Mouse (Mus musculus): ENCODE measurements around the gene Olfr750.

Gene Olfr750

GRCm38 (mm10) chr14:51027387-51028155 lies 46.7 kb downstream of the Olfr750 start:
- DNase-seq (ENCODE audit: low spot score) = no peak

DNA sequence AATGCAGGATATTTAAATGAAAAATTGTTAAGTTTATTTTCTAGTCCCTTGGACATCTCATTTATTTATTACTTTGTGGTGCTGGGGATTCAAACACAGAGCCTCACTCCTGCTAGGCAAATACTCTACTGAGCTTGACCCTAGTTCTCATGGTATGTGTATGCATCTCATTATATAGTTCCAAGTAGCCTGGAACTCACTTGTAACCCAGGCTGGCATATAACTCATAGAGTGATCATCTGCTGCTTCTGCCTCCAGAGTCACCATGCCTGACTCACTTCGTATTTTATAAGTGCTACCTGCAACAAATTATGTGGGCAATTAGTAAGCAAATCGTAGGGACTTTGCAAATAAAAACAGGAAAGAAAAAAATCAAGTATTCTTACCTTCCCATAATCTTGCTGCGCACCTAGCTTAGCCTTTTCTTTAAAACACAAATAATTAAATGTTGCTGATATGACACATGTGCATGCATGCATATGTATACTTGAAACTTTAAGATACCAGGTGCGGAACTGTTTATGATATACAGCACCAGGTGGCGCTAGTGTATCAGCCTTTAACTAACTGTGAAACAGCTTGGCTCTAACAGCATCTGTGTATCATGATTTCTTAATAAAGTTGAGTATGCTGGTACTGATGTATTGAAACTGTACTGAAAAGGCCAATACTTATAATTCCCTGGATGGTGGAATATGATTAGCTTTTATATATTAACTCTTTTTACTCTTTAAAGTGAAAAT lies 47.7 kb downstream of the Olfr750 start:
- DNase-seq (ENCODE audit: low spot score) = peak; percentile 91

GRCm38 (mm10) chr14:51024820-51025219 lies 49.4 kb downstream of the Olfr750 start:
- no peak for DNase-seq (ENCODE audit: low spot score)

DNA sequence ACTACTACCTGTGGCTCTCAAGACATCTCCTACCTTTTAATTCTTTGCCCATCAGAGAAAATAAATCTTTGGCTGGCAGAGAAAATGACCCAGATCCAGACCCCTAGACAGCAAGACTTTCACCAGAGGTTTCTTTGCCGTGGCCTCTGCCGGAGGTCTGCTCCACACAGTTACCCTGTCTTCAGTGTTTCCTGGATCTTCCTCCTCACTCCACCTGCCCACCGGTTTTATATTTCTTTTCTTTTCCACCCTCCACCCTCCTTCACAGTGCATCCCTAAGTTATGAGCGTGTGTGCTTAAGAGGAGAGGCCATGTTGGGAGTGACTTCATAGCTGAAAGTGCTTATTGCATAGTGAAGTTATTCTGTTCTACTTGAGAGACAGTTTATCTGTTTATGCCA lies 50.8 kb downstream of the Olfr750 start:
- no peak for DNase-seq (ENCODE audit: low spot score)

- DNase-seq (ENCODE audit: low spot score) = no peak
Measured at GRCm38 (mm10) chr14:51017256-51017655, 57.0 kb downstream of the Olfr750 start.

All from embryo, embryonic 10.5 days (tissue).